Mouse (Mus musculus): ENCODE results near the gene Tef.

GRCm38 (mm10) chr15:81864238-81864637, 62.0 kb downstream of the Tef start:
- no peak for TF ChIP-seq CTCF (conservative IDR thresholded peaks at IDR 0.05; ENCODE audit: insufficient read depth, insufficient read length, low read depth, low read length)
- no peak for TF ChIP-seq POLR2A (IDR thresholded peaks at IDR 0.05; ENCODE audit: low read depth, low read length)
